Mouse (Mus musculus) ES-E14 (cell line): ENCODE measurements at regions not wholly inside any gene's neighbourhood (a gene's known extent, or its start where the extent isn't known, plus 50 kb on each side); places are given as distances from the start of the nearest gene placed in this dataset.

Source experiments
- DNase-seq: peaks from one replicate; pipeline ENCODE4 v3.0.0-alpha.2; 2013; ENCODE audit warnings: low read depth, low spot score
- H3K27ac ChIP-seq: 2 replicates; pipeline ENCODE4 v1.5.1; 2012; ENCODE audit warnings: low read depth, mild to moderate bottlenecking, low read length, moderate library complexity, mixed read lengths; ENCODE audit not compliant: poor library complexity, insufficient read depth, severe bottlenecking
- H3K36me3 ChIP-seq: 2 replicates; pipeline ENCODE4 v1.6.1; 2012; ENCODE audit warnings: mild to moderate bottlenecking, low read length, moderate library complexity, mixed read lengths; ENCODE audit not compliant: control insufficient read depth, poor library complexity, insufficient read depth, severe bottlenecking
- H3K4me1 ChIP-seq, 2 experiments: fragments of 150-350 bp in 1 of 2; sonication (generic) in 1 of 2; 2 replicates each; pipeline ENCODE4 v1.6.1; 2012; ENCODE audit warnings: low read length in 2 of 2, mild to moderate bottlenecking in 1 of 2, mixed read lengths in 1 of 2; ENCODE audit not compliant: control insufficient read depth in 2 of 2, insufficient read depth in 2 of 2, poor library complexity in 1 of 2
- H3K4me3 ChIP-seq, 2 experiments: fragments of 150-350 bp in 1 of 2; sonication (generic) in 1 of 2; 2 replicates each; pipeline ENCODE4 v1.5.1; 2012; ENCODE audit warnings: low read length in 2 of 2, low read depth in 1 of 2, mild to moderate bottlenecking in 1 of 2, mixed read lengths in 1 of 2; ENCODE audit not compliant: insufficient read depth in 1 of 2, poor library complexity in 1 of 2, severe bottlenecking in 1 of 2
- H3K9ac ChIP-seq: 2 replicates; pipeline ENCODE4 v1.6.1; 2012; ENCODE audit warnings: low read depth, mild to moderate bottlenecking, low read length, mixed read lengths; ENCODE audit not compliant: poor library complexity, insufficient read depth, severe bottlenecking
- H3K9me3 ChIP-seq: fragments of 150-350 bp; sonication (generic); 2 replicates; pipeline ENCODE4 v1.6.1; 2012; ENCODE audit warnings: low read depth, mild to moderate bottlenecking, low read length; ENCODE audit not compliant: control insufficient read depth, insufficient read depth
- CHD2 ChIP-seq: IDR thresholded peaks from 2 replicates; pipeline ENCODE4 v1.6.1; 2014; ENCODE audit warnings: mild to moderate bottlenecking, low read depth, low read length, inconsistent platforms
- HCFC1 ChIP-seq: IDR thresholded peaks from 2 replicates; pipeline ENCODE4 v1.6.1; 2012; ENCODE audit warnings: low read length, inconsistent platforms, borderline replicate concordance; ENCODE audit not compliant: insufficient read depth
- MAFK ChIP-seq: IDR thresholded peaks from 2 replicates; pipeline ENCODE4 v1.6.1; 2014; ENCODE audit warnings: mild to moderate bottlenecking, low read depth, low read length, inconsistent platforms; ENCODE audit not compliant: insufficient read depth
- ZC3H11A ChIP-seq: IDR thresholded peaks from 2 replicates; pipeline ENCODE4 v1.6.1; 2012; ENCODE audit warnings: low read depth, mild to moderate bottlenecking, inconsistent platforms, low read length, borderline replicate concordance
- ZNF384 ChIP-seq: IDR thresholded peaks from 2 replicates; pipeline ENCODE4 v1.6.1; 2012; ENCODE audit warnings: low read depth, low read length, inconsistent platforms
- in situ Hi-C, 2 experiments: fragments of 600-800 bp; cut with MboI; formaldehyde crosslinking; loops; one replicate each; pipeline ENCODE4 v1.15.1; 2025; ENCODE audit warnings: low sequenced_read_pairs in 2 of 2, inconsistent platforms in 1 of 2; ENCODE audit not compliant: unreplicated experiment in 2 of 2

GRCm38 (mm10) chr7:36097054-36097453 is 294.3 kb upstream of the Zfp507 start:
- Histone ChIP-seq H3K27ac (no peak overlapping the region), H3K4me3 (no peak overlapping the region), H3K9me3 (no peaks in the 10 kb centered on the region), H3K36me3 (no peaks in the 10 kb centered on the region), H3K9ac (no peak overlapping the region), H3K4me1 (no peaks in the 10 kb centered on the region)
- in situ Hi-C loops, result no loop called here
- no peak for DNase-seq
- TF ChIP-seq HCFC1 (no peak), CHD2 (no peak), MAFK (no peak), ZNF384 (no peak), ZC3H11A (no peak)

- Histone ChIP-seq H3K36me3 (no peaks in the 10 kb centered on the region), H3K9ac (no peak overlapping the region), H3K27ac (no peak overlapping the region), H3K4me3 (no peak overlapping the region), H3K4me1 (no peaks in the 10 kb centered on the region), H3K9me3 (no peaks in the 10 kb centered on the region)
- in situ Hi-C loops, result no loop called here
- no peak for DNase-seq
- TF ChIP-seq ZNF384 (no peak), ZC3H11A (no peak), MAFK (no peak), CHD2 (no peak), HCFC1 (no peak)
These were observed 292.7 kb upstream of the Zfp507 start for GRCm38 (mm10) chr7:36095258-36096130.

GRCm38 (mm10) chr7:36091132-36091531 is 288.3 kb upstream of the Zfp507 start:
- H3K9me3 ChIP-seq, result no peaks in the 10 kb centered on the region
- H3K9ac ChIP-seq, result no peak overlapping the region
- no peak for TF ChIP-seq MAFK
- no peak for TF ChIP-seq CHD2
- no peak for TF ChIP-seq ZC3H11A
- TF ChIP-seq ZNF384, result no peak
- TF ChIP-seq HCFC1, result no peak
- H3K4me1 ChIP-seq, result no peaks in the 10 kb centered on the region
- in situ Hi-C loops, result no loop called here
- no peak overlapping the region for H3K4me3 ChIP-seq
- no peak for DNase-seq
- no peaks in the 10 kb centered on the region for H3K36me3 ChIP-seq
- no peak overlapping the region for H3K27ac ChIP-seq

- H3K4me1 ChIP-seq, result no peaks in the 10 kb centered on the region
- H3K9me3 ChIP-seq, result no peaks in the 10 kb centered on the region
- H3K4me3 ChIP-seq, result no peak overlapping the region
- TF ChIP-seq ZNF384, result no peak
- no peak for TF ChIP-seq ZC3H11A
- TF ChIP-seq CHD2, result no peak
- no peak for TF ChIP-seq HCFC1
- TF ChIP-seq MAFK, result no peak
- no peak overlapping the region for H3K9ac ChIP-seq
- no peak overlapping the region for H3K27ac ChIP-seq
- in situ Hi-C loops, result no loop called here
- DNase-seq, result no peak
- H3K36me3 ChIP-seq, result no peaks in the 10 kb centered on the region
These were observed 287.7 kb upstream of the Zfp507 start for GRCm38 (mm10) chr7:36090291-36091123.
